Mouse (Mus musculus) inflammation-experienced regulatory T-cells, adult 16 weeks (primary cell): ENCODE measurements around the gene Fbxw11. TPM values are rescaled to one million over a fixed set of nuclear protein-coding genes. Genes with fewer than 3 reads are reported as not detected.

Source experiments
- polyA plus RNA-seq: library from polyadenylated mRNA; unstranded; fragments of 100-300 nt; shearing (Covaris generic); gene quantifications from one replicate; pipeline ENCODE4 v1.2.1, GENCODE M21; 2017

The Fbxw11 gene
- 56.5 TPM for polyA plus RNA-seq

DNA sequence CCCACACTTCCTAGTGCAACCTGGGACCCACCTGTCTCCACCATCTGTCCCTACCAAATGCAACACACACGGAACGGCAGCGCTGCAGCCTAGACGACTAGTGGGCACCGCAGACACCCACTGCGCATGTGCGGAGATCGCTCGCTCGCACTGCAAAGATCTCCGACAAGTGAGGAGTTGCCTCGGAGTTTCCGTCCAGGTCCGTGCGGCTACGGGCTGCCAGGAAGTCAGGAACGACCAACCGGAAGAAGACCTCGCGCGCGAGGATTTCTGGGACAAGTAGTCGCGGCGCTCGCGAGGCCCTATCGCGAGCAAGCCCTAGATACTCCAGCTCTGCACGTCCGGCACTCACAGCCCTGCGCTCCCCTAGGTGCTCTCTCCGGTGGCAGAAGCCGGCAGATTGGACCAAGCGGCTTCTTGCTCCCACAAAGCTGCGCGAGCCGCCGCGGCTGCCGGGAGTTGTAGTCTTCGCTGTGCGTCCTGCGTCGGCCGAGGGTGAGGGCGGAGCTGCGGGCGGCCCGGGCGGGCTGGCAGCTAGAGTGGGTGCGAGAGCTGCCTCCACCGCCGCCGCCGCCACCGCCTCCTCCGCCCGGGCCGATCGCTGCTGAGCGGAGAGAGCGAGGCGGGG is at the start of gene Fbxw11:
Fbxw11 (plus strand) TSS at position 476 of the 628 bp plus-strand sequence.

Other genes with a start within 250 kb of the Fbxw11 start
- 5.0 TPM for gene Ubtd2, start 187.4 kb upstream of the Fbxw11 start, polyA plus RNA-seq
- gene Efcab9, start 110.6 kb upstream of the Fbxw11 start, polyA plus RNA-seq, result 2.8 TPM
- gene Stk10, start 109.4 kb upstream of the Fbxw11 start, polyA plus RNA-seq, result 317 TPM
- not detected for gene Smim23, start 181.9 kb downstream of the Fbxw11 start, polyA plus RNA-seq